Comparison of ENCODE assay signal across 8 mouse cellular contexts in the genomic region with DNA sequence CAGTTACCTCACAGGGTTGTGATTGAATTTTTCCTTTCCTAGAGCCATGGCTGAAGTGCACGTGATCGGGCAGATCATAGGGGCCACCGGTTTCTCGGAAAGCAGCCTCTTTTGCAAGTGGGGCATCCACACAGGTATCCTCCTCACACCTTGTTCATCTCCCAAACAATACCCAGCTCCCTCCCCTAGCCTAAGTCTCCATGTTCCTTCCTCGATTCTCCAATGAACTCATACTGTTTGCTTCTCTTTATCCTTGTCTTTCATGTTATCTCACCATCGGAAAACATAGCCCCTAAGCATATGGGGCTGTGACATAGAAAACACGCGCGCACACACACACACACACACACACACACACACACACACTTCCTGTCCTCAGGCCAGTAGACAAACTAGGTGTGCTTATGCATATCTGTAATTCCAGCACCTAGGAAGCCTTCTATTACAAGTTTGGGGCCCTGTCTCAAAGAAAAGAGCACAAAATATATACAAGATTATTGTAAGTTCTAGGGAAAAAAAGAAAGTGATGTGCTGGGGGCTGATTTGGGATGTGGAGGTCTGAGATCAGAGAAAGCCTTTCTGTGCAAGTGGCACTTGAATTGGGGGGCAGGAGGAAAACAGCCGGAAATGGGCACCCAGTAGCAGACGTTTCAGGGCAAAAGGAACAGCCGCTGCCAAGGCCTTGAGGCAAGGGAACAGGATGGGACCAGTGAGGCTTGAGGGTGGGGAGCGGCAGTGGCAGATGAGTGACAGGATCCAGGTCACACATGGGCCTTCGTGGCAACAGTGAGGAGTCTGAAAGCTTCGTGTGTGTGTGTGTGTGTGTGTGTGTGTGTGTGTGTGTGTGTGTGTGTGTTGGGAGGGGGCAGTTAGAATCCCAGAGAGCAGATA. TPM values are rescaled to one million over a fixed set of nuclear protein-coding genes. Genes with fewer than 3 reads are reported as not detected.
A peak's percentile ranks its signal among the peaks of the same experiment; 100 is the strongest.
DNase-seq lines count a peak whose midpoint lies in the region; ATAC-seq and TF ChIP-seq lines count a peak whose summit lies in the region.

No protein-coding gene starts in this region.

- ATAC-seq in embryonic facial prominence, embryonic 15.5 days (ENCODE audit: insufficient number of reproducible peaks, low FRiP score, low TSS enrichment, low read depth) = no peak
- ATAC-seq in liver, embryonic 12.5 days = no peak
- no peak for ATAC-seq in stomach, postnatal 0 days (ENCODE audit: low FRiP score, low TSS enrichment)

- no peak for TF ChIP-seq EP300 in stomach, postnatal 0 days (optimal IDR thresholded peaks at IDR 0.05)

- H3K4me2 ChIP-seq in embryonic facial prominence, embryonic 15.5 days (replicated peaks) = peak overlapping the region; percentile 73
- peak overlapping the region; percentile 81 for H3K4me2 ChIP-seq in liver, embryonic 12.5 days
- H3K4me2 ChIP-seq in stomach, postnatal 0 days (replicated peaks; ENCODE audit: low read depth) = peak overlapping the region; percentile 60

- no peak overlapping the region for H3K9ac ChIP-seq in embryonic facial prominence, embryonic 15.5 days
- H3K9ac ChIP-seq in liver, embryonic 12.5 days = peak overlapping the region; percentile 60
- no peak overlapping the region for H3K9ac ChIP-seq in stomach, postnatal 0 days (ENCODE audit: low read length)

- no peak for TF ChIP-seq CTCF in left cerebral cortex, adult 2 months (IDR thresholded peaks at IDR 0.05)
- no peak for TF ChIP-seq CTCF in stomach, postnatal 0 days (IDR thresholded peaks at IDR 0.05; ENCODE audit: low read depth)

- no peaks in the 10 kb centered on the region for H3K9me3 ChIP-seq in embryonic facial prominence, embryonic 15.5 days (replicated peaks)
- H3K9me3 ChIP-seq in liver, embryonic 12.5 days (replicated peaks) = no peaks in the 10 kb centered on the region
- no peaks in the 10 kb centered on the region for H3K9me3 ChIP-seq in stomach, postnatal 0 days (ENCODE audit: control insufficient read depth, low read length)

- peak overlapping the region; percentile 62 for H3K4me3 ChIP-seq in left cerebral cortex, adult 2 months
- peak overlapping the region; percentile 63 for H3K4me3 ChIP-seq in embryonic facial prominence, embryonic 15.5 days (replicated peaks)
- peak overlapping the region; percentile 67 for H3K4me3 ChIP-seq in liver, embryonic 12.5 days
- H3K4me3 ChIP-seq in stomach, postnatal 0 days (ENCODE audit: low read depth, low read length) = peak overlapping the region; percentile 60

- H3K4me1 ChIP-seq in embryonic facial prominence, embryonic 15.5 days = peaks cover 33% of the 10 kb centered on the region
- peaks cover 80% of the 10 kb centered on the region for H3K4me1 ChIP-seq in liver, embryonic 12.5 days
- peaks cover 3% of the 10 kb centered on the region; the same call in 1 of the 2 replicates for H3K4me1 ChIP-seq in stomach, postnatal 0 days (replicated peaks; ENCODE audit: control insufficient read depth, insufficient read depth)

- DNase-seq in left cerebral cortex, adult 2 months (ENCODE audit: extremely low spot score in 1 of 2, low spot score in 2 of 2) = no peak
- DNase-seq in left cerebral cortex, postnatal 36 days (ENCODE audit: low spot score in 2 of 2) = no peak
- DNase-seq in stomach, postnatal 0 days (ENCODE audit: low spot score) = no peak
- no peak for DNase-seq in ovary, adult 18-20 months (ENCODE audit: low spot score)
- no peak for DNase-seq in left cerebral cortex, postnatal 10 days (ENCODE audit: extremely low spot score in 1 of 2, low spot score in 2 of 2)
- DNase-seq in cerebellum, postnatal 36 days = no peak

- intact Hi-C loops in left cerebral cortex, adult 2 months (cut with DNase I) = no loop called here
- intact Hi-C loops in left cerebral cortex, postnatal 36 days (cut with DNase I) = loop anchor here (5.0 kb wide), 1 partner anchor 36 kb away; the partner anchor contains the start of gene Ccdc97
- intact Hi-C loops in left cerebral cortex, postnatal 10 days (cut with DNase I) = no loop called here

- peaks cover 6% of the 10 kb centered on the region; the same call in 1 of the 2 replicates for H3K27me3 ChIP-seq in embryonic facial prominence, embryonic 15.5 days
- H3K27me3 ChIP-seq in liver, embryonic 12.5 days (replicated peaks) = peaks cover 5% of the 10 kb centered on the region
- no peaks in the 10 kb centered on the region for H3K27me3 ChIP-seq in stomach, postnatal 0 days (ENCODE audit: control insufficient read depth, insufficient read depth, low read length)

- peak overlapping the region; percentile 99; the same call in 1 of the 2 replicates for H3K27ac ChIP-seq in left cerebral cortex, adult 2 months
- H3K27ac ChIP-seq in embryonic facial prominence, embryonic 15.5 days (replicated peaks) = no peak overlapping the region
- H3K27ac ChIP-seq in liver, embryonic 12.5 days = peak overlapping the region; percentile 91
- no peak overlapping the region for H3K27ac ChIP-seq in stomach, postnatal 0 days (replicated peaks)

- 53% methylated on average over 15 of the region's 15 CpGs for WGBS in embryonic facial prominence, embryonic 15.5 days
- 28% methylated on average over 15 of the region's 15 CpGs for WGBS in liver, embryonic 12.5 days (ENCODE audit: insufficient replicate concordance)
- WGBS in stomach, postnatal 0 days = 55% methylated on average over 14 of the region's 15 CpGs

- H3K36me3 ChIP-seq in embryonic facial prominence, embryonic 15.5 days = no peaks in the 10 kb centered on the region
- peaks cover 9% of the 10 kb centered on the region for H3K36me3 ChIP-seq in liver, embryonic 12.5 days
- no peaks in the 10 kb centered on the region for H3K36me3 ChIP-seq in stomach, postnatal 0 days (ENCODE audit: control insufficient read depth, insufficient read depth, low read length)

RNA-seq across cellular contexts. Expression of gene B9d2, which starts 1.0 kb away (rescaled TPM):
- 10 to 100 TPM; 21.3 to 25.9 TPM for total RNA-seq in left cerebral cortex, adult 2 months (2021)
- total RNA-seq in left cerebral cortex, postnatal 36 days (2021) = 10 to 100 TPM; 23.7 to 28.9 TPM
- 29.0 and 31.3 TPM in 2 replicates for polyA plus RNA-seq in embryonic facial prominence, embryonic 15.5 days (2015; fragmentation: Nextera tagmentation; extraction: Ambion mirVana)
- polyA plus RNA-seq in liver, embryonic 12.5 days (2016; fragmentation: Nextera tagmentation; extraction: Ambion mirVana) = 24.9 and 29.5 TPM in 2 replicates
- 11.6 and 12.5 TPM in 2 replicates for polyA plus RNA-seq in stomach, postnatal 0 days (2015; fragmentation: Nextera tagmentation; extraction: Ambion mirVana)
- total RNA-seq in left cerebral cortex, postnatal 10 days (2021) = 10 to 100 TPM; 34.5 to 36.3 TPM

RNA-seq across cellular contexts. Expression of gene Tgfb1, which starts 5.2 kb away (rescaled TPM):
- total RNA-seq in left cerebral cortex, adult 2 months (2021) = 10 to 100 TPM in 1 of 2 experiments, 1 to 10 TPM in 1; 7.3 to 10.7 TPM
- 1 to 10 TPM; 7.9 to 8.8 TPM for total RNA-seq in left cerebral cortex, postnatal 36 days (2021)
- 4.3 and 4.8 TPM in 2 replicates for polyA plus RNA-seq in embryonic facial prominence, embryonic 15.5 days (2015; fragmentation: Nextera tagmentation; extraction: Ambion mirVana)
- polyA plus RNA-seq in liver, embryonic 12.5 days (2016; fragmentation: Nextera tagmentation; extraction: Ambion mirVana) = 13.6 and 14.2 TPM in 2 replicates
- 1.4 and 1.6 TPM in 2 replicates for polyA plus RNA-seq in stomach, postnatal 0 days (2015; fragmentation: Nextera tagmentation; extraction: Ambion mirVana)
- 10 to 100 TPM in 1 of 2 experiments, 1 to 10 TPM in 1; 9.7 to 12.2 TPM for total RNA-seq in left cerebral cortex, postnatal 10 days (2021)

RNA-seq across cellular contexts. Expression of gene Tmem91, which starts 6.6 kb away (rescaled TPM):
- 10 to 100 TPM; 20.7 to 29.4 TPM for total RNA-seq in left cerebral cortex, adult 2 months (2021)
- total RNA-seq in left cerebral cortex, postnatal 36 days (2021) = 10 to 100 TPM; 25.4 to 31.4 TPM
- polyA plus RNA-seq in embryonic facial prominence, embryonic 15.5 days (2015; fragmentation: Nextera tagmentation; extraction: Ambion mirVana) = 3.2 and 3.4 TPM in 2 replicates
- 2.0 and 3.2 TPM in 2 replicates for polyA plus RNA-seq in liver, embryonic 12.5 days (2016; fragmentation: Nextera tagmentation; extraction: Ambion mirVana)
- polyA plus RNA-seq in stomach, postnatal 0 days (2015; fragmentation: Nextera tagmentation; extraction: Ambion mirVana) = 0.78 and 0.92 TPM in 2 replicates
- 10 to 100 TPM; 53.6 to 67.6 TPM for total RNA-seq in left cerebral cortex, postnatal 10 days (2021)

RNA-seq across cellular contexts. Expression of gene Exosc5, which starts 22.6 kb away (rescaled TPM):
- total RNA-seq in left cerebral cortex, adult 2 months (2021) = 10 to 100 TPM; 23.3 to 24.0 TPM
- 10 to 100 TPM; 24.0 to 26.4 TPM for total RNA-seq in left cerebral cortex, postnatal 36 days (2021)
- 70.1 and 71.3 TPM in 2 replicates for polyA plus RNA-seq in embryonic facial prominence, embryonic 15.5 days (2015; fragmentation: Nextera tagmentation; extraction: Ambion mirVana)
- 80.4 and 82.2 TPM in 2 replicates for polyA plus RNA-seq in liver, embryonic 12.5 days (2016; fragmentation: Nextera tagmentation; extraction: Ambion mirVana)
- polyA plus RNA-seq in stomach, postnatal 0 days (2015; fragmentation: Nextera tagmentation; extraction: Ambion mirVana) = 63.8 and 65.1 TPM in 2 replicates
- 10 to 100 TPM; 21.8 to 22.0 TPM for total RNA-seq in left cerebral cortex, postnatal 10 days (2021)

RNA-seq across cellular contexts. Expression of gene Bckdha, which starts 22.8 kb away (rescaled TPM):
- 10 to 100 TPM; 32.9 to 33.9 TPM for total RNA-seq in left cerebral cortex, adult 2 months (2021)
- 10 to 100 TPM; 33.0 to 40.9 TPM for total RNA-seq in left cerebral cortex, postnatal 36 days (2021)
- polyA plus RNA-seq in embryonic facial prominence, embryonic 15.5 days (2015; fragmentation: Nextera tagmentation; extraction: Ambion mirVana) = 55.3 and 64.7 TPM in 2 replicates
- 21.0 and 21.7 TPM in 2 replicates for polyA plus RNA-seq in liver, embryonic 12.5 days (2016; fragmentation: Nextera tagmentation; extraction: Ambion mirVana)
- polyA plus RNA-seq in stomach, postnatal 0 days (2015; fragmentation: Nextera tagmentation; extraction: Ambion mirVana) = 63.8 and 70.3 TPM in 2 replicates
- 10 to 100 TPM; 25.0 to 28.9 TPM for total RNA-seq in left cerebral cortex, postnatal 10 days (2021)

Comparison
In these comparisons a context has a peak if more than half of its experiments do, and no peak if none do; other contexts are left out.
1. H3K27ac ChIP-seq: peak in left cerebral cortex, adult 2 months (single experiment) and liver, embryonic 12.5 days (single experiment); none in embryonic facial prominence, embryonic 15.5 days (single experiment) and stomach, postnatal 0 days (single experiment).
2. Peak in every context shown above with its lines, with median percentiles within 50 percentile points of each other: H3K4me3 ChIP-seq and H3K4me2 ChIP-seq.